Mouse (Mus musculus) CH12.LX (cell line): ENCODE results near the gene Capg.

ENCODE experiments used
- CTCF ChIP-seq, 2 experiments: IDR thresholded peaks in 1 of 2; conservative IDR thresholded peaks in 1 of 2; 2 replicates each; pipeline ENCODE4 v1.5.1; 2011 to 2012; ENCODE audit warnings: low read depth in 2 of 2, low read length in 2 of 2, improper control_type of control experiment in 1 of 2, inconsistent platforms in 1 of 2, mild to moderate bottlenecking in 1 of 2, moderate library complexity in 1 of 2
- ETS1 ChIP-seq: conservative IDR thresholded peaks from 2 replicates; pipeline ENCODE4 v1.6.1; 2012; ENCODE audit warnings: low read depth, mild to moderate bottlenecking, inconsistent platforms, low read length, improper control_type of control experiment, moderate library complexity
- POLR2A ChIP-seq: IDR thresholded peaks from 2 replicates; pipeline ENCODE4 v1.6.1; 2011; ENCODE audit warnings: low read depth, mild to moderate bottlenecking, improper control_type of control experiment, low read length
- TCF12 ChIP-seq: IDR thresholded peaks from 2 replicates; pipeline ENCODE4 v1.6.1; 2014; ENCODE audit warnings: low read depth, mild to moderate bottlenecking, inconsistent platforms, low read length, improper control_type of control experiment

DNA sequence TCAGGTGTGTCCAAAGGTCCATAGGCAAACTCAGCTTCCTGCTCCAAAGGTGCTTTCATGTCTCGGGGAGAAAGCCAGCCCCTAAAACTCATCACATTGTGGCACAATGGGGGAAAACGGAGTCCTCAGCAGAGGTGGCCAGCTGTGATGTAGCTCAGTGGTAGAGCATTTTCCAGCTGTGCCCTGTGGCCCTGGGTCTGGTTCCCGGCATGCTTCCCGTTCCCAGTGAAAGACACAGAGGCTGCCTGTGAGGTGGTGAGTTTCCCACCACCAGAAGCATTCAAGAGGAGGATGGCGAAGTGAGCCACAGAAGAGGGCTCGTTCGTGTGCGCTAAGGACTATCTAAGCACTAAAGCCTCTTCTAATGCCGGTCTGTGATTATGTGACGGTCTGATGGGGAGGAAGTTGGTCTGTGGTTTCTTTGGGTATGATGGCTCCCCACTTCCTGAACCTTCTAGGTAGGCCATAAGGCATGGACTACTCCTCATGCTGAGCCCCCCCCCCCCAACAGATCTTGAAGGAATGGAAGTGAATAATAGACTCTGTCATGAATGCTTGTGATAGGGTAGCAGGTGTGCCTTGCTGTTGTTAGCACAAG is 6.4 kb downstream of the Capg start:
- TF ChIP-seq TCF12 (no peak; the same call in 1 of the 2 replicates), ETS1 (no peak), CTCF (conservative IDR thresholded peaks at IDR 0.05 in 1 of 2, IDR thresholded peaks at IDR 0.05 in 1 of 2; ENCODE audit: low read depth in 2 of 2, low read length in 2 of 2) (no peak), POLR2A (no peak)
